Comparison of ENCODE assay signal across 10 mouse cellular contexts in genomic region chr3:86873092-86873600, GRCm38 (mm10). TPM values are rescaled to one million over a fixed set of nuclear protein-coding genes. Genes with fewer than 3 reads are reported as not detected.
A peak's percentile ranks its signal among the peaks of the same experiment; 100 is the strongest.
DNase-seq lines count a peak whose midpoint lies in the region; ATAC-seq and TF ChIP-seq lines count a peak whose summit lies in the region.
"Had no signal": no experiment of that assay in that cellular context is flagged by ENCODE, and none has a peak within 500 bp of the region (broad histone marks: within the 10 kb centered on the region; RNA-seq: fewer than 3 reads in every experiment).

No protein-coding gene starts in this region.

- WGBS in kidney, adult 2 months, result 72% methylated on average over 6 of the region's 6 CpGs
- WGBS in bone marrow, adult 2 months, result 55% methylated on average over 6 of the region's 6 CpGs
- 25% methylated on average over 6 of the region's 6 CpGs for WGBS in forebrain, embryonic 15.5 days
- WGBS in midbrain, embryonic 14.5 days, result 35% methylated on average over 6 of the region's 6 CpGs
- 81% methylated on average over 6 of the region's 6 CpGs for WGBS in heart, embryonic 11.5 days (ENCODE audit: insufficient replicate concordance)

- no peak for TF ChIP-seq POLR2A in kidney, adult 2 months (IDR thresholded peaks at IDR 0.05; ENCODE audit: low read depth, low read length)
- no peak for TF ChIP-seq POLR2A in bone marrow, adult 2 months (IDR thresholded peaks at IDR 0.05; ENCODE audit: borderline replicate concordance, control insufficient read depth, low read depth, low read length)

- no peaks in the 10 kb centered on the region for H3K27me3 ChIP-seq in kidney, adult 2 months (replicated peaks; ENCODE audit: control insufficient read depth, insufficient read depth, low read length)
- H3K27me3 ChIP-seq in forebrain, embryonic 15.5 days, result no peaks in the 10 kb centered on the region
- no peaks in the 10 kb centered on the region for H3K27me3 ChIP-seq in midbrain, embryonic 14.5 days (ENCODE audit: control insufficient read depth, insufficient read depth, low read length)
- no peaks in the 10 kb centered on the region for H3K27me3 ChIP-seq in heart, embryonic 11.5 days (ENCODE audit: control insufficient read depth, insufficient read depth, low read length)

- H3K4me1 ChIP-seq in kidney, adult 2 months (ENCODE audit: control insufficient read depth, insufficient read depth, low read length), result no peaks in the 10 kb centered on the region
- H3K4me1 ChIP-seq in bone marrow, adult 2 months (ENCODE audit: control insufficient read depth, insufficient read depth, low read length), result no peaks in the 10 kb centered on the region; the same call in 1 of the 2 replicates
- H3K4me1 ChIP-seq in forebrain, embryonic 15.5 days, result peaks cover 45% of the 10 kb centered on the region
- H3K4me1 ChIP-seq in midbrain, embryonic 14.5 days (ENCODE audit: control insufficient read depth, insufficient read depth, low read length), result 0 out of 2 replicates have a peak, but pooled peaks cover 5% of the 10 kb centered on the region
- H3K4me1 ChIP-seq in heart, embryonic 11.5 days (ENCODE audit: control insufficient read depth, insufficient read depth, low read length), result peaks cover 4% of the 10 kb centered on the region; the same call in 1 of the 2 replicates

- ATAC-seq in forebrain, embryonic 15.5 days (replicated peaks), result peak; percentile 44; the same call in 1 of the 2 replicates
- no peak for ATAC-seq in midbrain, embryonic 14.5 days (ENCODE audit: low FRiP score, low TSS enrichment)
- no peak for ATAC-seq in heart, embryonic 11.5 days (replicated peaks; ENCODE audit: insufficient number of reproducible peaks, low FRiP score, low TSS enrichment)
- no peak for ATAC-seq in erythroid progenitor cell, adult 5-6 weeks (replicated peaks; ENCODE audit: low FRiP score, poor library complexity, severe bottlenecking)

- H3K4me3 ChIP-seq in kidney, adult 2 months (ENCODE audit: insufficient read depth, low read depth, low read length), result no peak overlapping the region
- no peak overlapping the region for H3K4me3 ChIP-seq in bone marrow, adult 2 months (replicated peaks; ENCODE audit: control insufficient read depth, low read depth, low read length)
- no peak overlapping the region for H3K4me3 ChIP-seq in forebrain, embryonic 15.5 days
- no peak overlapping the region for H3K4me3 ChIP-seq in midbrain, embryonic 14.5 days (replicated peaks; ENCODE audit: low read depth, low read length)
- H3K4me3 ChIP-seq in heart, embryonic 11.5 days (ENCODE audit: low read depth, low read length), result no peak overlapping the region

- DNase-seq in kidney, adult 2 months, result peak; percentile 11
- DNase-seq in kidney, postnatal 25 days, result no peak
- peak; percentile 56 for DNase-seq in midbrain, embryonic 14.5 days
- DNase-seq in spleen, postnatal 14 days (ENCODE audit: low spot score in 2 of 2), result no peak
- DNase-seq: lung, embryonic 14.5 days; thymus, postnatal 14 days had no signal

- H3K9ac ChIP-seq in forebrain, embryonic 15.5 days (replicated peaks), result no peak overlapping the region
- H3K9ac ChIP-seq in midbrain, embryonic 14.5 days (replicated peaks; ENCODE audit: low read length), result no peak overlapping the region
- no peak overlapping the region for H3K9ac ChIP-seq in heart, embryonic 11.5 days (ENCODE audit: low read depth, low read length)
- H3K9ac ChIP-seq: lung, embryonic 14.5 days had no signal

- no peak overlapping the region for H3K4me2 ChIP-seq in forebrain, embryonic 15.5 days (replicated peaks)
- H3K4me2 ChIP-seq in midbrain, embryonic 14.5 days (ENCODE audit: low read length), result no peak overlapping the region
- no peak overlapping the region for H3K4me2 ChIP-seq in heart, embryonic 11.5 days
- H3K4me2 ChIP-seq: lung, embryonic 14.5 days had no signal

- no peak overlapping the region for H3K27ac ChIP-seq in kidney, adult 2 months (ENCODE audit: insufficient read depth, low read depth, low read length)
- peak overlapping the region; percentile 14; the same call in 1 of the 2 replicates for H3K27ac ChIP-seq in bone marrow, adult 2 months (ENCODE audit: control insufficient read depth, insufficient read depth, low read depth, low read length, poor library complexity)
- H3K27ac ChIP-seq in forebrain, embryonic 15.5 days (replicated peaks), result peak overlapping the region; percentile 31; the same call in 1 of the 2 replicates
- 0 out of 2 replicates have a peak overlapping the region, but pooled peaks have one; percentile 20 for H3K27ac ChIP-seq in midbrain, embryonic 14.5 days (replicated peaks; ENCODE audit: low read depth, low read length)
- H3K27ac ChIP-seq in heart, embryonic 11.5 days (ENCODE audit: low read depth, low read length), result no peak overlapping the region

- no peak for TF ChIP-seq CTCF in kidney, adult 2 months (conservative IDR thresholded peaks at IDR 0.05; ENCODE audit: insufficient read depth, insufficient read length, low read depth, low read length)
- TF ChIP-seq CTCF in bone marrow, adult 2 months (IDR thresholded peaks at IDR 0.05; ENCODE audit: control insufficient read depth, insufficient read depth, low read length), result no peak

- no peaks in the 10 kb centered on the region for H3K36me3 ChIP-seq in kidney, adult 2 months (ENCODE audit: control insufficient read depth, insufficient read depth, low read length)
- H3K36me3 ChIP-seq in forebrain, embryonic 15.5 days, result no peaks in the 10 kb centered on the region
- H3K36me3 ChIP-seq in midbrain, embryonic 14.5 days (ENCODE audit: control insufficient read depth, insufficient read depth, low read length), result no peaks in the 10 kb centered on the region
- no peaks in the 10 kb centered on the region for H3K36me3 ChIP-seq in heart, embryonic 11.5 days (ENCODE audit: control insufficient read depth, insufficient read depth, low read length)

- no peaks in the 10 kb centered on the region for H3K9me3 ChIP-seq in forebrain, embryonic 15.5 days
- no peaks in the 10 kb centered on the region for H3K9me3 ChIP-seq in midbrain, embryonic 14.5 days (ENCODE audit: control insufficient read depth, low read length)
- H3K9me3 ChIP-seq in heart, embryonic 11.5 days (replicated peaks; ENCODE audit: control insufficient read depth, low read length), result no peaks in the 10 kb centered on the region

RNA-seq across cellular contexts. Expression of gene Dclk2, which starts 47.5 kb away (rescaled TPM):
- polyA plus RNA-seq in kidney, adult 2 months (2012; rRNA removed), result 3.2 and 3.7 TPM in 2 replicates
- polyA plus RNA-seq in bone marrow, adult 2 months (2011; ENCODE audit: insufficient read depth, insufficient read length, low replicate concordance, missing spikeins), result 12.6 and 16.4 TPM in 2 replicates
- 99.9 and 106 TPM in 2 replicates for polyA plus RNA-seq in forebrain, embryonic 15.5 days (2015; fragmentation: Nextera tagmentation; extraction: Ambion mirVana)
- 78.9 and 91.1 TPM in 2 replicates for polyA plus RNA-seq in midbrain, embryonic 14.5 days (2014; fragmentation: Nextera tagmentation; extraction: Ambion mirVana)
- polyA plus RNA-seq in heart, embryonic 11.5 days (2014; fragmentation: Nextera tagmentation; extraction: Ambion mirVana), result 3.1 and 4.3 TPM in 2 replicates
- 57.7 and 65.0 TPM in 2 replicates for total RNA-seq in erythroid progenitor cell, adult 5-6 weeks (2015; ENCODE audit: low replicate concordance)
- 36.8 and 66.1 TPM in 2 replicates for total RNA-seq in erythroid progenitor cell, adult 5-6 weeks (2017; ENCODE audit: low replicate concordance)

Comparison
In these comparisons a context has a peak if more than half of its experiments do, and no peak if none do; other contexts are left out.
1. DNase-seq: peak in kidney, adult 2 months (single experiment) and midbrain, embryonic 14.5 days (single experiment); none in kidney, postnatal 25 days (0 of 2) and spleen, postnatal 14 days (0 of 2).
2. H3K27ac ChIP-seq: peak in bone marrow, adult 2 months (single experiment), forebrain, embryonic 15.5 days (single experiment) and midbrain, embryonic 14.5 days (single experiment); none in kidney, adult 2 months (single experiment) and heart, embryonic 11.5 days (single experiment).